Mouse (Mus musculus) heart, embryonic 16.5 days (tissue): ENCODE results near the gene Asah2. TPM values are rescaled to one million over a fixed set of nuclear protein-coding genes. Genes with fewer than 3 reads are reported as not detected.

ENCODE experiments used
- ATAC-seq: fragments of 200-750 bp; cut with Nextera tagmentation; replicated peaks from 2 replicates; pipeline ENCODE4 v1.8.0; 2017; ENCODE audit warnings: moderate number of reproducible peaks; ENCODE audit not compliant: insufficient read depth, low FRiP score; ENCODE audit errors: extremely low read depth
- H3K27ac ChIP-seq: fragments of 300-500 bp; sonication (generic); 2 replicates; pipeline ENCODE4 v1.5.1; 2014; ENCODE audit warnings: mild to moderate bottlenecking, low read length, control low read depth, moderate library complexity
- H3K27me3 ChIP-seq: fragments of 300-500 bp; sonication (generic); 2 replicates; pipeline ENCODE4 v1.6.1; 2014; ENCODE audit warnings: low read length, mixed read lengths; ENCODE audit not compliant: control insufficient read depth, insufficient read depth
- H3K36me3 ChIP-seq: fragments of 300-500 bp; sonication (generic); 2 replicates; pipeline ENCODE4 v1.6.1; 2014; ENCODE audit not compliant: control insufficient read depth, insufficient read depth
- H3K4me1 ChIP-seq: fragments of 300-500 bp; sonication (generic); 2 replicates; pipeline ENCODE4 v1.6.1; 2014; ENCODE audit warnings: low read length, mixed read lengths; ENCODE audit not compliant: control insufficient read depth, insufficient read depth
- H3K4me2 ChIP-seq: fragments of 300-500 bp; sonication (generic); 2 replicates; pipeline ENCODE4 v1.6.1; 2014; ENCODE audit warnings: low read depth, mild to moderate bottlenecking, control low read depth, low read length
- H3K4me3 ChIP-seq: fragments of 300-500 bp; sonication (generic); 2 replicates; pipeline ENCODE4 v1.5.1; 2014; ENCODE audit warnings: mild to moderate bottlenecking, control low read depth, low read length
- H3K9ac ChIP-seq: fragments of 300-500 bp; sonication (generic); 2 replicates; pipeline ENCODE4 v1.6.1; 2014; ENCODE audit warnings: low read length, control low read depth
- H3K9me3 ChIP-seq: fragments of 300-500 bp; sonication (generic); replicated peaks from 2 replicates; pipeline ENCODE4 v1.6.1; 2016; ENCODE audit warnings: low read length; ENCODE audit not compliant: control insufficient read depth
- WGBS: fragments of 180-500 bp; shearing (Covaris S2); extraction: QIAGEN DNeasy Blood & Tissue Kit; methylation state at CpG from one replicate; pipeline ENCODE4 v1.1.7; 2014; 5-methylcytosine and 5-hydroxymethylcytosine counted together
- polyA plus RNA-seq: library from polyadenylated mRNA; unstranded; fragments of >200 nt; fragmentation: Nextera tagmentation; extraction: Ambion mirVana; gene quantifications from 2 replicates; pipeline ENCODE4 v1.2.1, GENCODE M21; 2015

Gene Asah2
- polyA plus RNA-seq, 1 experiment from 2014 or later: 2.4 TPM

GRCm38 (mm10) chr19:31953799-31954198, 154.2 kb downstream of the Asah2 start:
- Histone ChIP-seq H3K4me1 (no peaks in the 10 kb centered on the region), H3K36me3 (no peaks in the 10 kb centered on the region), H3K27me3 (no peaks in the 10 kb centered on the region), H3K9me3 (no peaks in the 10 kb centered on the region), H3K4me3 (no peak overlapping the region), H3K9ac (no peak overlapping the region), H3K4me2 (no peak overlapping the region), H3K27ac (no peak overlapping the region)
- no peak for ATAC-seq
- WGBS: 73% methylated on average over 2 of the region's 2 CpGs

- Histone ChIP-seq H3K4me3 (no peak overlapping the region), H3K27me3 (no peaks in the 10 kb centered on the region), H3K36me3 (no peaks in the 10 kb centered on the region), H3K4me1 (no peaks in the 10 kb centered on the region), H3K9me3 (no peaks in the 10 kb centered on the region), H3K27ac (no peak overlapping the region), H3K9ac (no peak overlapping the region), H3K4me2 (no peak overlapping the region)
- no peak for ATAC-seq
- WGBS: 71% methylated on average over 7 of the region's 7 CpGs
Measured at GRCm38 (mm10) chr19:31950793-31951489, 157.1 kb downstream of the Asah2 start.

Other genes with a start within 250 kb of the Asah2 start
- gene A1cf, start 239.4 kb downstream of the Asah2 start, polyA plus RNA-seq: not detected in 2 replicates